Mouse (Mus musculus) CH12.LX (cell line): Measurements from ENCODE around the gene Eps15. TPM values are rescaled to one million over a fixed set of nuclear protein-coding genes. Genes with fewer than 3 reads are reported as not detected.

Experiments used
- DNase-seq: peaks from one replicate; pipeline ENCODE4 v3.0.0-alpha.2; 2013; ENCODE audit errors: extremely low read depth
- H3K27ac ChIP-seq: 2 replicates; pipeline ENCODE4 v1.5.1; 2012; ENCODE audit warnings: low read depth, mild to moderate bottlenecking, control low read depth, moderate library complexity; ENCODE audit not compliant: insufficient read depth
- H3K27me3 ChIP-seq: replicated peaks from 2 replicates; pipeline ENCODE3; 2012; ENCODE audit warnings: inconsistent platforms
- H3K36me3 ChIP-seq, 2 experiments: replicated peaks in 1 of 2; 2 replicates each; pipeline versions ENCODE3 to v1.6.1; 2012; ENCODE audit warnings: inconsistent platforms in 1 of 2, low read length in 1 of 2, mild to moderate bottlenecking in 1 of 2, mixed read lengths in 1 of 2, moderate library complexity in 1 of 2; ENCODE audit not compliant: control insufficient read depth in 1 of 2, insufficient read depth in 1 of 2
- H3K4me1 ChIP-seq, 2 experiments: 2 replicates each; pipeline ENCODE4 v1.6.1; 2012; ENCODE audit warnings: inconsistent platforms in 1 of 2, moderate library complexity in 1 of 2; ENCODE audit not compliant: insufficient read depth in 2 of 2, control insufficient read depth in 1 of 2
- H3K4me2 ChIP-seq: 2 replicates; pipeline ENCODE4 v1.6.1; 2012; ENCODE audit warnings: low read depth, mild to moderate bottlenecking, control low read depth; ENCODE audit not compliant: poor library complexity, insufficient read depth, severe bottlenecking
- H3K4me3 ChIP-seq, 3 experiments: fragments of 150-350 bp in 1 of 3; sonication (generic) in 1 of 3; replicated peaks in 1 of 3; 2 replicates each; pipeline versions ENCODE3 to v1.5.1; 2011 to 2012; ENCODE audit warnings: low read depth in 2 of 3, low read length in 2 of 3, mild to moderate bottlenecking in 2 of 3, moderate library complexity in 2 of 3, control low read depth in 1 of 3, improper control_type of control experiment in 1 of 3, inconsistent platforms in 1 of 3, mixed read lengths in 1 of 3; ENCODE audit not compliant: poor library complexity in 1 of 3
- H3K79me2 ChIP-seq: replicated peaks from 2 replicates; pipeline ENCODE4 v1.6.1; 2012; ENCODE audit warnings: mild to moderate bottlenecking, moderate library complexity; ENCODE audit not compliant: control insufficient read depth, poor library complexity, insufficient read depth, severe bottlenecking; ENCODE audit errors: extremely low read depth
- H3K9ac ChIP-seq: 2 replicates; pipeline ENCODE4 v1.6.1; 2012; ENCODE audit warnings: low read depth, mild to moderate bottlenecking, control low read depth, moderate library complexity; ENCODE audit not compliant: insufficient read depth
- H3K9me3 ChIP-seq: replicated peaks from 2 replicates; pipeline ENCODE3; 2012; ENCODE audit warnings: low read length, inconsistent platforms, mixed read lengths
- CHD1 ChIP-seq: IDR thresholded peaks from 2 replicates; pipeline ENCODE4 v1.6.1; 2012; ENCODE audit warnings: low read depth, low read length, improper control_type of control experiment, inconsistent platforms
- CHD2 ChIP-seq: IDR thresholded peaks from 2 replicates; pipeline ENCODE4 v1.6.1; 2011; ENCODE audit warnings: low read length, improper control_type of control experiment
- CTCF ChIP-seq, 2 experiments: IDR thresholded peaks in 1 of 2; conservative IDR thresholded peaks in 1 of 2; 2 replicates each; pipeline ENCODE4 v1.5.1; 2011 to 2012; ENCODE audit warnings: low read depth in 2 of 2, low read length in 2 of 2, improper control_type of control experiment in 1 of 2, inconsistent platforms in 1 of 2, mild to moderate bottlenecking in 1 of 2, moderate library complexity in 1 of 2
- ELF1 ChIP-seq: IDR thresholded peaks from 2 replicates; pipeline ENCODE4 v1.6.1; 2014; ENCODE audit warnings: low read depth, mild to moderate bottlenecking, inconsistent platforms, low read length, improper control_type of control experiment
- EP300 ChIP-seq: IDR thresholded peaks from 2 replicates; pipeline ENCODE4 v1.6.1; 2011; ENCODE audit warnings: low read length, improper control_type of control experiment
- GABPA ChIP-seq: IDR thresholded peaks from 2 replicates; pipeline ENCODE4 v1.6.1; 2012; ENCODE audit warnings: low read depth, low read length, improper control_type of control experiment, inconsistent platforms; ENCODE audit not compliant: insufficient replicate concordance
- IRF4 ChIP-seq: IDR thresholded peaks from 2 replicates; pipeline ENCODE4 v1.6.1; 2014; ENCODE audit warnings: low read depth, mild to moderate bottlenecking, inconsistent platforms, low read length, improper control_type of control experiment
- JUND ChIP-seq: conservative IDR thresholded peaks from 2 replicates; pipeline ENCODE4 v1.6.1; 2011; ENCODE audit warnings: low read depth, low read length, improper control_type of control experiment
- KAT2A ChIP-seq: IDR thresholded peaks from 2 replicates; pipeline ENCODE4 v1.6.1; 2012; ENCODE audit warnings: low read length, improper control_type of control experiment, inconsistent platforms; ENCODE audit not compliant: insufficient replicate concordance
- MAFK ChIP-seq: IDR thresholded peaks from 2 replicates; pipeline ENCODE4 v1.6.1; 2011; ENCODE audit warnings: low read length, improper control_type of control experiment; ENCODE audit not compliant: insufficient replicate concordance
- MAX ChIP-seq: IDR thresholded peaks from 2 replicates; pipeline ENCODE4 v1.6.1; 2011; ENCODE audit warnings: low read length, improper control_type of control experiment
- MYC ChIP-seq: IDR thresholded peaks from 2 replicates; pipeline ENCODE4 v1.6.1; 2011; ENCODE audit warnings: low read depth, mild to moderate bottlenecking, improper control_type of control experiment, low read length
- NRF1 ChIP-seq: IDR thresholded peaks from 2 replicates; pipeline ENCODE4 v1.6.1; 2014; ENCODE audit warnings: low read depth, mild to moderate bottlenecking, inconsistent platforms, low read length, improper control_type of control experiment, moderate library complexity
- PAX5 ChIP-seq: IDR thresholded peaks from 2 replicates; pipeline ENCODE4 v1.6.1; 2012; ENCODE audit warnings: low read length, inconsistent platforms, mixed read lengths
- POLR2A ChIP-seq: IDR thresholded peaks from 2 replicates; pipeline ENCODE4 v1.6.1; 2011; ENCODE audit warnings: low read depth, mild to moderate bottlenecking, improper control_type of control experiment, low read length
- SMC3 ChIP-seq: IDR thresholded peaks from 2 replicates; pipeline ENCODE4 v1.6.1; 2011; ENCODE audit warnings: low read depth, low read length, improper control_type of control experiment
- TCF12 ChIP-seq: IDR thresholded peaks from 2 replicates; pipeline ENCODE4 v1.6.1; 2014; ENCODE audit warnings: low read depth, mild to moderate bottlenecking, inconsistent platforms, low read length, improper control_type of control experiment
- UBTF ChIP-seq: IDR thresholded peaks from 2 replicates; pipeline ENCODE4 v1.6.1; 2012; ENCODE audit warnings: low read depth, mild to moderate bottlenecking, inconsistent platforms, low read length, improper control_type of control experiment, moderate library complexity
- USF1 ChIP-seq: IDR thresholded peaks from 2 replicates; pipeline ENCODE4 v1.6.1; 2014; ENCODE audit warnings: low read depth, mild to moderate bottlenecking, inconsistent platforms, low read length, improper control_type of control experiment
- USF2 ChIP-seq: conservative IDR thresholded peaks from 2 replicates; pipeline ENCODE4 v1.6.1; 2011; ENCODE audit warnings: low read depth, low read length, improper control_type of control experiment
- ZC3H11A ChIP-seq: IDR thresholded peaks from 2 replicates; pipeline ENCODE4 v1.6.1; 2012; ENCODE audit warnings: low read depth, mild to moderate bottlenecking, inconsistent platforms, low read length, improper control_type of control experiment
- ZMIZ1 ChIP-seq: IDR thresholded peaks from 2 replicates; pipeline ENCODE4 v1.6.1; 2012; ENCODE audit warnings: low read depth, mild to moderate bottlenecking, inconsistent platforms, low read length, improper control_type of control experiment
- ZNF384 ChIP-seq: IDR thresholded peaks from 2 replicates; pipeline ENCODE4 v1.6.1; 2012; ENCODE audit warnings: low read depth, low read length, improper control_type of control experiment, inconsistent platforms
- dilution Hi-C: fragments of 300-500 bp; cut with MboI; formaldehyde crosslinking; loops from 2 replicates; pipeline ENCODE4 v1.14.3; 2020; ENCODE audit warnings: low sequenced_read_pairs; ENCODE audit not compliant: extremely low pct_unique_long_range_greater_than_20kb, extremely low pct_ligation_motif_present
- in situ Hi-C: fragments of 300-500 bp; cut with MboI; formaldehyde crosslinking; loops from 3 replicates; pipeline ENCODE4 v1.14.3; 2019; ENCODE audit warnings: low sequenced_read_pairs, low pct_ligation_motif_present, low pct_unique_long_range_greater_than_20kb, mixed read lengths
- polyA plus RNA-seq: library from polyadenylated mRNA; unstranded; fragments of >175 nt; gene quantifications from 2 replicates; pipeline ENCODE4 v1.2.1, GENCODE M21; 2012; ENCODE audit warnings: low read depth; ENCODE audit not compliant: insufficient read length
- total RNA-seq, 2 experiments: library from RNA; depleted of rRNA; stranded (reverse); fragments of 300-350 nt in 1 of 2; fragments of >200 nt in 1 of 2; gene quantifications; 2 replicates each; pipeline ENCODE4 v1.2.3; 2012 to 2014

The Eps15 gene
- total and polyA plus RNA-seq, 3 experiments, result 23.4 to 60.4 (median 39.6) TPM

DNA sequence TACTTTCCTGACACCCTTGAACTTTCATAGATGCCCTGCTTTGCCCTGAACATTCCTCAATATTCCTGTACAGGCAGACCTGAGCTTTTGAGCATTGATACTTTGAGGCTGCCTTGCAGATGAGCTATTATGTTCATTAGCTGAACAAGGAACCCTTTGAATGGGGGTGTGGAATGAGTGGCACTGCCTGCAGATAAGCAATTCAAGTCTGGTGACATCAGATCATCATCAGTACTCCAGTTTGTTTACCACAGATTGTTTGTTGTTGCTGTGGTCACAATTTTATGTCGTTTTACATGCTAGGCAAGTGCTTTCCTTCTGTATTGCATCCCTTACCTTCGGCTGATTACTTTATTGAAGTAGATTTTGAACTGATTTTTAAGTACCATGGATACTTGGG lies 16.4 kb downstream of the Eps15 start:
- Histone ChIP-seq H3K4me2 (no peak overlapping the region), H3K4me1 (peaks cover 2 to 25% of the 10 kb centered on the region in 2 experiments; a peak in 3 of 4 replicates), H3K79me2 (peaks cover 13% of the 10 kb centered on the region; the same call in 1 of the 2 replicates), H3K36me3 (peaks cover 4 to 32% of the 10 kb centered on the region in 2 experiments), H3K27me3 (no peaks in the 10 kb centered on the region), H3K9ac (no peak overlapping the region), H3K4me3 (no peak overlapping the region), H3K9me3 (no peaks in the 10 kb centered on the region), H3K27ac (no peak overlapping the region)
- in situ Hi-C loops (no loop called here), dilution Hi-C loops (no loop called here)
- TF ChIP-seq PAX5, result no peak
- no peak for TF ChIP-seq MAX
- no peak for TF ChIP-seq JUND
- no peak for TF ChIP-seq IRF4
- TF ChIP-seq POLR2A, result no peak
- no peak for TF ChIP-seq NRF1
- TF ChIP-seq KAT2A, result no peak
- no peak for TF ChIP-seq MYC
- TF ChIP-seq EP300, result no peak
- TF ChIP-seq ZMIZ1, result no peak
- no peak for TF ChIP-seq ELF1
- no peak for TF ChIP-seq GABPA
- no peak for TF ChIP-seq UBTF
- no peak for TF ChIP-seq USF1
- TF ChIP-seq ZNF384, result no peak
- DNase-seq, result no peak

DNA sequence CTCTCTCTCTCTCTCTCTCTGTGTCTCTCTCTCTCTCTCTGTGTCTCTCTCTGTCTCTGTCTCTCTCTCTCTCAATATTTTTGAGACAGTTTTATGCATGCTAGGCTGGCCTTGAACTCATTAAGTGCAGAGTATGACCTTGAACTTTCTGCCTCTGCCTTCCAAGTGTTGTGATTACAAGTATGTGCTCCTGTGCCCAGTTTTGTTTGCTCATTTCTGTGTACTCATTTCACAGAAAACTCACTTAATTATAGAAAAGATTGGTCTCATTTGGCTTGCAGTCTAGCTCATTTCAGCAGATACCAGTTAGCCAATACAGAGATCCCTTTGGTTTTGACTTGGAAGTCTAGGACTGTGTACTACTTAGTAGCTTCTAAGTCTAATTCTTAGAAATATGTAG lies 19.1 kb downstream of the Eps15 start:
- no peak for DNase-seq
- H3K27me3 ChIP-seq, result no peaks in the 10 kb centered on the region
- no peak overlapping the region for H3K27ac ChIP-seq
- H3K9ac ChIP-seq, result no peak overlapping the region
- in situ Hi-C loops (no loop called here), dilution Hi-C loops (no loop called here)
- H3K4me3 ChIP-seq, result no peak overlapping the region
- no peaks in the 10 kb centered on the region for H3K9me3 ChIP-seq
- H3K4me1 ChIP-seq, result peaks cover 2 to 25% of the 10 kb centered on the region in 2 experiments; a peak in 3 of 4 replicates
- H3K4me2 ChIP-seq, result no peak overlapping the region
- peaks cover 4 to 35% of the 10 kb centered on the region in 2 experiments for H3K36me3 ChIP-seq
- H3K79me2 ChIP-seq, result peaks cover 13% of the 10 kb centered on the region; the same call in 1 of the 2 replicates
- TF ChIP-seq KAT2A (no peak), ELF1 (no peak), CHD1 (no peak), EP300 (no peak), MAFK (no peak), CHD2 (no peak), PAX5 (no peak), IRF4 (no peak), TCF12 (no peak), MAX (no peak), CTCF (conservative IDR thresholded peaks at IDR 0.05 in 1 of 2, IDR thresholded peaks at IDR 0.05 in 1 of 2; ENCODE audit: low read depth in 2 of 2, low read length in 2 of 2) (no peak), NRF1 (no peak), USF2 (no peak), ZC3H11A (no peak), SMC3 (no peak), JUND (no peak)
- TF ChIP-seq, all 38 proteins: peak for 0
